Mouse (Mus musculus) granulocyte monocyte progenitor cell, adult 5-6 weeks (primary cell): ENCODE measurements around the gene Dclk3. TPM values are rescaled to one million over a fixed set of nuclear protein-coding genes. Genes with fewer than 3 reads are reported as not detected.

Experiments used
- total RNA-seq, 2 experiments: library from RNA; stranded (forward) in 1 of 2; stranded (reverse) in 1 of 2; fragments of 200-712, 200-1000 nt in 1 of 2; fragments of >200 nt in 1 of 2; fragmentation: Nextera tagmentation in 1 of 2; gene quantifications; 2 replicates each; pipeline ENCODE4 v1.2.3; 2014 to 2017

The Dclk3 gene
- total RNA-seq, 2 experiments from 2014 or later: not detected

Other genes with a start within 250 kb of the Dclk3 start
- gene Mlh1, start 167.3 kb upstream of the Dclk3 start, total RNA-seq (2014; fragmentation: Nextera tagmentation): 46.0 and 47.0 TPM in 2 replicates
- 46.9 and 61.6 TPM in 2 replicates for gene Mlh1, start 167.3 kb upstream of the Dclk3 start, total RNA-seq (2017)
- 21.9 and 25.8 TPM in 2 replicates for gene Epm2aip1, start 167.2 kb upstream of the Dclk3 start, total RNA-seq (2014; fragmentation: Nextera tagmentation)
- 15.9 and 18.7 TPM in 2 replicates for gene Epm2aip1, start 167.2 kb upstream of the Dclk3 start, total RNA-seq (2017)
- gene Trank1, start 127.3 kb upstream of the Dclk3 start, total RNA-seq (2014; fragmentation: Nextera tagmentation): not detected in 2 replicates
- gene Trank1, start 127.3 kb upstream of the Dclk3 start, total RNA-seq (2017): not detected in 2 replicates